Mouse (Mus musculus) brown adipose tissue, adult 24 weeks (tissue): ENCODE measurements around the gene Cst8. TPM values are rescaled to one million over a fixed set of nuclear protein-coding genes. Genes with fewer than 3 reads are reported as not detected.
"Not testable (repeated sequence)": the region's sequence is repeated elsewhere in the genome, so short reads cannot be mapped to it uniquely, and the experiment has no call there.

Experiments used
- H3K27ac ChIP-seq: fragments of 200-500 bp; replicated peaks from 2 replicates; pipeline ENCODE4 v1.5.1; 2012; ENCODE audit warnings: low read depth, mild to moderate bottlenecking, low read length
- H3K4me1 ChIP-seq: fragments of 200-500 bp; 2 replicates; pipeline ENCODE4 v1.6.1; 2012; ENCODE audit warnings: low read length, mixed read lengths; ENCODE audit not compliant: control insufficient read depth, insufficient read depth, insufficient read length
- H3K4me3 ChIP-seq: fragments of 200-500 bp; 2 replicates; pipeline ENCODE4 v1.5.1; 2012; ENCODE audit warnings: low read depth, mild to moderate bottlenecking, low read length, moderate library complexity; ENCODE audit not compliant: insufficient read depth
- polyA plus RNA-seq: library from polyadenylated mRNA; stranded (reverse); fragments of >200 nt; gene quantifications from 2 replicates; pipeline ENCODE4 v1.2.4, GENCODE M21; 2012; ENCODE audit not compliant: missing spikeins, insufficient read depth, insufficient read length

The Cst8 gene
- polyA plus RNA-seq: not detected in 2 replicates

- H3K4me3 ChIP-seq: no peak within 1 kb of the TSS
- no peaks in the 10 kb centered on the region for H3K4me1 ChIP-seq
- H3K27ac ChIP-seq: no peak within 1 kb of the TSS
Observed at GRCm38 (mm10) chr2:148798485-148798884, at the start of gene Cst8. Gene Cst8, plus strand, starts transcription at chr2:148798785.

GRCm38 (mm10) chr2:148750058-148750457 is 48.5 kb upstream of the Cst8 start, which contains the start of gene Cstl1:
Gene Cstl1, plus strand, starts transcription at chr2:148750358.
- H3K4me1 ChIP-seq: no peaks in the 10 kb centered on the region
- H3K4me3 ChIP-seq: no peak within 1 kb of the TSS
- no peak within 1 kb of the TSS for H3K27ac ChIP-seq

GRCm38 (mm10) chr2:148751893-148752813 is 46.4 kb upstream of the Cst8 start:
- peak overlapping the region; percentile 46 for H3K4me3 ChIP-seq
- no peaks in the 10 kb centered on the region for H3K4me1 ChIP-seq
- H3K27ac ChIP-seq: no peak overlapping the region

- no peak overlapping the region for H3K4me3 ChIP-seq
- no peak overlapping the region for H3K27ac ChIP-seq
- H3K4me1 ChIP-seq: no peaks in the 10 kb centered on the region
Observed at GRCm38 (mm10) chr2:148754310-148754846, 44.2 kb upstream of the Cst8 start.

GRCm38 (mm10) chr2:148763648-148764388 is 34.8 kb upstream of the Cst8 start:
- Histone ChIP-seq H3K4me3 (no peak overlapping the region), H3K27ac (no peak overlapping the region), H3K4me1 (no peaks in the 10 kb centered on the region)

GRCm38 (mm10) chr2:148771397-148771796 is 27.2 kb upstream of the Cst8 start, which contains the start of gene Cst11:
Gene Cst11, minus strand, starts transcription at chr2:148771497.
- not testable (repeated sequence) for H3K27ac ChIP-seq, H3K4me1 ChIP-seq, H3K4me3 ChIP-seq

- H3K4me3 ChIP-seq: no peak within 1 kb of the TSS
- H3K4me1 ChIP-seq: no peaks in the 10 kb centered on the region
- no peak within 1 kb of the TSS for H3K27ac ChIP-seq
Observed at GRCm38 (mm10) chr2:148781709-148782108, 16.9 kb upstream of the Cst8 start, which contains the start of gene 8030411F24Rik. Gene 8030411F24Rik, plus strand, starts transcription at chr2:148782009.

- Histone ChIP-seq H3K27ac (no peak within 1 kb of the TSS), H3K4me1 (no peaks in the 10 kb centered on the region), H3K4me3 (no peak within 1 kb of the TSS)
Observed at GRCm38 (mm10) chr2:148789142-148789541, 9.4 kb upstream of the Cst8 start, which contains the start of gene Cst12. Gene Cst12, plus strand, starts transcription at chr2:148789361.

GRCm38 (mm10) chr2:148801491-148801921 is 2.9 kb downstream of the Cst8 start:
- Histone ChIP-seq H3K4me3 (no peak overlapping the region), H3K27ac (no peak overlapping the region), H3K4me1 (no peaks in the 10 kb centered on the region)

- Histone ChIP-seq H3K4me1 (no peaks in the 10 kb centered on the region), H3K4me3 (no peak overlapping the region), H3K27ac (no peak overlapping the region)
Observed at GRCm38 (mm10) chr2:148806696-148807095, 8.1 kb downstream of the Cst8 start.

GRCm38 (mm10) chr2:148819909-148820308 is 21.3 kb downstream of the Cst8 start, which contains the start of gene Cst13:
Gene Cst13, plus strand, starts transcription at chr2:148820081.
- no peak within 1 kb of the TSS for H3K27ac ChIP-seq
- no peak within 1 kb of the TSS for H3K4me3 ChIP-seq
- H3K4me1 ChIP-seq: no peaks in the 10 kb centered on the region

GRCm38 (mm10) chr2:148825986-148826385 is 27.4 kb downstream of the Cst8 start:
- Histone ChIP-seq H3K4me1 (no peaks in the 10 kb centered on the region), H3K27ac (no peak overlapping the region), H3K4me3 (no peak overlapping the region)

GRCm38 (mm10) chr2:148834912-148835311 is 36.3 kb downstream of the Cst8 start, which contains the start of gene Cst9:
Gene Cst9, plus strand, starts transcription at chr2:148835147.
- Histone ChIP-seq H3K27ac (no peak within 1 kb of the TSS), H3K4me1 (no peaks in the 10 kb centered on the region), H3K4me3 (no peak within 1 kb of the TSS)

GRCm38 (mm10) chr2:148838075-148838777 is 39.6 kb downstream of the Cst8 start:
- Histone ChIP-seq H3K27ac (no peak overlapping the region), H3K4me1 (no peaks in the 10 kb centered on the region), H3K4me3 (no peak overlapping the region)
